Mouse (Mus musculus) ES-Bruce4 (cell line): ENCODE measurements at regions not wholly inside any gene's neighbourhood (a gene's known extent, or its start where the extent isn't known, plus 50 kb on each side); places are given as distances from the start of the nearest gene placed in this dataset.

Experiments used
- H3K27ac ChIP-seq: 2 replicates; pipeline ENCODE4 v1.5.1; 2012; ENCODE audit warnings: low read length, inconsistent platforms; ENCODE audit not compliant: insufficient read depth
- H3K27me3 ChIP-seq: 2 replicates; pipeline ENCODE4 v1.6.1; 2012; ENCODE audit warnings: mild to moderate bottlenecking, low read length, inconsistent platforms; ENCODE audit not compliant: control insufficient read depth, poor library complexity, insufficient read depth, severe bottlenecking
- H3K36me3 ChIP-seq: 2 replicates; pipeline ENCODE4 v1.6.1; 2012; ENCODE audit warnings: inconsistent platforms, mild to moderate bottlenecking, low read length, moderate library complexity; ENCODE audit not compliant: control insufficient read depth, poor library complexity, insufficient read depth, severe bottlenecking
- H3K4me1 ChIP-seq: one replicate; pipeline ENCODE4 v1.8.1; 2011; ENCODE audit warnings: low read length; ENCODE audit not compliant: control insufficient read depth, insufficient read depth
- H3K4me3 ChIP-seq: 2 replicates; pipeline ENCODE4 v1.5.1; 2011; ENCODE audit warnings: low read depth, mild to moderate bottlenecking, low read length
- H3K9ac ChIP-seq: 2 replicates; pipeline ENCODE4 v1.6.1; 2012; ENCODE audit warnings: low read depth, mild to moderate bottlenecking, inconsistent platforms; ENCODE audit not compliant: poor library complexity, severe bottlenecking
- H3K9me3 ChIP-seq: replicated peaks from 2 replicates; pipeline ENCODE4 v1.6.1; 2012; ENCODE audit warnings: mild to moderate bottlenecking, low read length, inconsistent platforms; ENCODE audit not compliant: control insufficient read depth, poor library complexity, insufficient read depth, severe bottlenecking
- CTCF ChIP-seq: IDR thresholded peaks from one replicate; pipeline ENCODE4 v1.8.1; 2011; ENCODE audit warnings: low read depth, low read length
- EP300 ChIP-seq: IDR thresholded peaks from 2 replicates; pipeline ENCODE4 v1.6.1; 2011; ENCODE audit warnings: low read depth, low read length; ENCODE audit not compliant: insufficient read depth
- POLR2A ChIP-seq: IDR thresholded peaks from one replicate; pipeline ENCODE4 v1.8.1; 2011; ENCODE audit warnings: low read length; ENCODE audit not compliant: insufficient read depth

DNA sequence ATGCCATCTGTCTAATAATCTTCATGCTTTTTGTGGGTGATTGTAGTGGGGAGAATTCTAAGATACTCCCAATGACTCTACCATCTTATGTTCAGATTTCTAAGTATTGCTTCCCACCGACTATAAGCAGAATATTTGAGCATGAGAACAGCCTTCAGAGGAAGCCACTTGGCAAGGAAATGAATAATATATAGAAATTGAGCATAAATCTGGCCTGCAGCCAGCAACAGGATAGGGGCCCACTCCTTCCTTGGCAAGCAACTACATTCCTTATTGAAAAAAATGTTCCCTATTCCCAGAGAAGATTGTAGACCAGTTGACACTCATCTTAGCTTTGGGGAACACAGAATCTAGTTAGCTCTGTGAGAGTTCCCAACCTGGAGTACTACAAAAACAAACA is 591.5 kb upstream of the A1bg start:
- no peaks in the 10 kb centered on the region for H3K4me1 ChIP-seq
- H3K36me3 ChIP-seq, result no peaks in the 10 kb centered on the region
- TF ChIP-seq POLR2A, result no peak
- no peak for TF ChIP-seq CTCF
- no peak for TF ChIP-seq EP300
- H3K27me3 ChIP-seq, result no peaks in the 10 kb centered on the region; the same call in 1 of the 2 replicates
- H3K9ac ChIP-seq, result no peak overlapping the region
- no peak overlapping the region for H3K4me3 ChIP-seq
- 0 out of 2 replicates have a peak, but pooled peaks cover 2% of the 10 kb centered on the region for H3K9me3 ChIP-seq
- H3K27ac ChIP-seq, result no peak overlapping the region

DNA sequence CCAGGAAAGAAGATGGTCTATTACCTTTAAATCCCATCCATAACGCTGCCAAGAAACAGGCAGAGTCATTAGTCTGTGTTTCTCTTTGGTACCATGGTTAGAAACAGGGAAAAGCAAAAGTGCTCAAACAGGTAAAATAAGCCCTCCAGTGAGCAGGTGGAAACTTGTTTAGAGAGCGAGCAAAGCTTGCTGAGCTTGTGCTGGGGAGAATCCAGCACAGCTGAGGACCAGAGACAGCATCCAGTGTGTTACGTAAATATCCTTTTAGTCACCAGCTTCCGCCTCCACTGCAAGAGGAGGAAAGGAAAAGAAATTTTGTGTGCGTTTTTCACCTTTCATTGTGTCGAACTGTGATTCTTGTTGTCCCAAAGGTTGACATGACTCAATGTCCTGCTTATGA is 586.0 kb upstream of the A1bg start:
- no peaks in the 10 kb centered on the region for H3K27me3 ChIP-seq
- no peak for TF ChIP-seq CTCF
- TF ChIP-seq EP300, result no peak
- TF ChIP-seq POLR2A, result no peak
- no peak overlapping the region for H3K4me3 ChIP-seq
- H3K27ac ChIP-seq, result no peak overlapping the region
- 0 out of 2 replicates have a peak, but pooled peaks cover 2% of the 10 kb centered on the region for H3K9me3 ChIP-seq
- no peak overlapping the region for H3K9ac ChIP-seq
- H3K4me1 ChIP-seq, result no peaks in the 10 kb centered on the region
- H3K36me3 ChIP-seq, result no peaks in the 10 kb centered on the region

DNA sequence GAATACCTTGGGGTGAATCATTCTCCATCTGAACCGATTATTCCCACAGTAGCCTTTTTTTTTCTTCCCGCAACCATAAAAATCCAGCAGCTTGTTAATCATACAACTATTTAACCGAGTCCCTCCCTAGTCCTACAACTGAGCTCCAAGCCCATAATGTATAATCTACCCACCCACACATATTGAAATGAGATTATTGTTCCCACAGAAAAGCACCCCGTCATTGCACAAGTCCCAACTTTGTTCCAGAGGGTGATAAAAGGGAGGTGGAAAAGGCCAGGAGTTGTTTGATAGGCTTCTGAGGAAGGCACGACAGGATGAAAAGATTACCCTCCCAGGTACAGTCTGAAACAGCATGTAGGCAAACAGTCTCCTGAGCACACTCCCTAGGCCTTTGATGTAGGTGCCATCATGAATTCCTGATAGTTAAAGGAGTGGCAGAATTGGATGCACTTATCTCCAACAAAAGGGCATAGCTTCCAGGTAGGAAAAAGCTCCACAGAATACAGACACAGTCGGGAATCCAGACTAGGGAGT is 583.6 kb upstream of the A1bg start:
- Histone ChIP-seq H3K27ac (no peak overlapping the region), H3K36me3 (no peaks in the 10 kb centered on the region)
- TF ChIP-seq EP300, result no peak
- no peak for TF ChIP-seq CTCF
- TF ChIP-seq POLR2A, result no peak

DNA sequence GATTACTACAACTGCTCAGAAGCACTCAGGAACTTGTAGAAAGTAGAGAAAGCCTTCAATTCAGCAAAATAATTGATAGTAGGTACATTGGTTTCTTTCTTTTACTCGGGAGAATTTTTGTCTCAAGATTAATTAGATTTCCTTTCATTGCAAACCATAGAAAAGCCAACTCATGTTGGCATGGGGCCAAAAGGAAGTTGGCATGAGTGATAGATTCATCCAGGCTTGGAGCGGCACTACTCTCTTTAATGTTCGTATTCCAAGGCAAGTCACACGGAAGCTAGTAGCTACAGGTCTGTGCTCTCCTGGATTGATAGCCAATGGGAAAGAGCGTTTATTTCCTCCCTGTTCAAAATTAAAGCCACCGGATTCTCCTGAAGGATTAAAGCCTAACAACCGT is 580.6 kb upstream of the A1bg start:
- TF ChIP-seq EP300 (no peak), POLR2A (no peak), CTCF (no peak)
- H3K27ac ChIP-seq, result no peak overlapping the region
- H3K4me3 ChIP-seq, result no peak overlapping the region
- H3K9ac ChIP-seq, result no peak overlapping the region
- no peaks in the 10 kb centered on the region for H3K9me3 ChIP-seq
- no peaks in the 10 kb centered on the region for H3K4me1 ChIP-seq
- no peaks in the 10 kb centered on the region for H3K36me3 ChIP-seq
- no peaks in the 10 kb centered on the region for H3K27me3 ChIP-seq

More for the DNA sequence above, 583.6 kb upstream of the A1bg start:
- Histone ChIP-seq H3K4me3 (no peak overlapping the region), H3K27me3 (no peaks in the 10 kb centered on the region), H3K4me1 (no peaks in the 10 kb centered on the region), H3K9me3 (0 out of 2 replicates have a peak, but pooled peaks cover 2% of the 10 kb centered on the region), H3K9ac (no peak overlapping the region)

GRCm38 (mm10) chr15:61489731-61490130 is 566.9 kb upstream of the A1bg start:
- Histone ChIP-seq H3K4me1 (no peaks in the 10 kb centered on the region), H3K27me3 (no peaks in the 10 kb centered on the region), H3K9me3 (no peaks in the 10 kb centered on the region), H3K27ac (no peak overlapping the region), H3K36me3 (no peaks in the 10 kb centered on the region), H3K9ac (no peak overlapping the region), H3K4me3 (no peak overlapping the region)
- TF ChIP-seq CTCF, result no peak
- TF ChIP-seq EP300, result no peak
- no peak for TF ChIP-seq POLR2A

- Histone ChIP-seq H3K27me3 (no peaks in the 10 kb centered on the region), H3K9ac (no peak overlapping the region), H3K4me1 (no peaks in the 10 kb centered on the region), H3K27ac (no peak overlapping the region), H3K9me3 (no peaks in the 10 kb centered on the region), H3K4me3 (no peak overlapping the region), H3K36me3 (no peaks in the 10 kb centered on the region)
- TF ChIP-seq POLR2A, result no peak
- TF ChIP-seq EP300, result no peak
- no peak for TF ChIP-seq CTCF
Measured at GRCm38 (mm10) chr15:61481861-61482260, 559.0 kb upstream of the A1bg start.
